Mouse (Mus musculus) forebrain, embryonic 14.5 days (tissue): ENCODE measurements around the gene Timp1. TPM values are rescaled to one million over a fixed set of nuclear protein-coding genes. Genes with fewer than 3 reads are reported as not detected.

Experiments used
- ATAC-seq: fragments of 200-750 bp; cut with Nextera tagmentation; 2 replicates; pipeline ENCODE4 v1.8.0; 2017; ENCODE audit warnings: mild to moderate bottlenecking, moderate library complexity
- DNase-seq: peaks from one replicate; pipeline ENCODE4 v3.0.0-alpha.2; 2015; ENCODE audit warnings: low spot score
- H3K27ac ChIP-seq: fragments of 300-500 bp; sonication (generic); 2 replicates; pipeline ENCODE4 v1.5.1; 2014; ENCODE audit warnings: low read depth, mild to moderate bottlenecking, control low read depth, low read length, moderate library complexity
- H3K27me3 ChIP-seq: fragments of 300-500 bp; sonication (generic); replicated peaks from 2 replicates; pipeline ENCODE4 v1.6.1; 2014; ENCODE audit warnings: low read length, control low read depth, mixed read lengths; ENCODE audit not compliant: control insufficient read depth, insufficient read depth
- H3K36me3 ChIP-seq: fragments of 300-500 bp; sonication (generic); 2 replicates; pipeline ENCODE4 v1.6.1; 2014; ENCODE audit warnings: low read length, control low read depth; ENCODE audit not compliant: control insufficient read depth, insufficient read depth
- H3K4me1 ChIP-seq: fragments of 300-500 bp; sonication (generic); 2 replicates; pipeline ENCODE4 v1.6.1; 2014; ENCODE audit warnings: antibody characterized with exemption, low read length, control low read depth; ENCODE audit not compliant: control insufficient read depth, insufficient read depth
- H3K4me2 ChIP-seq: fragments of 300-500 bp; sonication (generic); 2 replicates; pipeline ENCODE4 v1.6.1; 2014; ENCODE audit warnings: mild to moderate bottlenecking, control low read depth, low read length
- H3K4me3 ChIP-seq: fragments of 300-500 bp; sonication (generic); 2 replicates; pipeline ENCODE4 v1.5.1; 2014; ENCODE audit warnings: low read depth, low read length, control low read depth
- H3K9ac ChIP-seq: fragments of 300-500 bp; sonication (generic); 2 replicates; pipeline ENCODE4 v1.6.1; 2014; ENCODE audit warnings: mild to moderate bottlenecking, low read length, control low read depth, moderate library complexity
- H3K9me3 ChIP-seq: fragments of 300-500 bp; sonication (generic); replicated peaks from 2 replicates; pipeline ENCODE4 v1.6.1; 2016; ENCODE audit warnings: low read length, control low read depth, mixed read lengths; ENCODE audit not compliant: control insufficient read depth
- WGBS: fragments of 180-500 bp; shearing (Covaris S2); extraction: QIAGEN DNeasy Blood & Tissue Kit; methylation state at CpG from one replicate; pipeline ENCODE4 v1.1.7; 2014; 5-methylcytosine and 5-hydroxymethylcytosine counted together
- polyA plus RNA-seq: library from polyadenylated mRNA; unstranded; fragments of >200 nt; fragmentation: Nextera tagmentation; extraction: Ambion mirVana; gene quantifications from 2 replicates; pipeline ENCODE4 v1.2.1, GENCODE M21; 2014

The Timp1 gene
- 4.0 and 4.4 TPM in 2 replicates for polyA plus RNA-seq

DNA sequence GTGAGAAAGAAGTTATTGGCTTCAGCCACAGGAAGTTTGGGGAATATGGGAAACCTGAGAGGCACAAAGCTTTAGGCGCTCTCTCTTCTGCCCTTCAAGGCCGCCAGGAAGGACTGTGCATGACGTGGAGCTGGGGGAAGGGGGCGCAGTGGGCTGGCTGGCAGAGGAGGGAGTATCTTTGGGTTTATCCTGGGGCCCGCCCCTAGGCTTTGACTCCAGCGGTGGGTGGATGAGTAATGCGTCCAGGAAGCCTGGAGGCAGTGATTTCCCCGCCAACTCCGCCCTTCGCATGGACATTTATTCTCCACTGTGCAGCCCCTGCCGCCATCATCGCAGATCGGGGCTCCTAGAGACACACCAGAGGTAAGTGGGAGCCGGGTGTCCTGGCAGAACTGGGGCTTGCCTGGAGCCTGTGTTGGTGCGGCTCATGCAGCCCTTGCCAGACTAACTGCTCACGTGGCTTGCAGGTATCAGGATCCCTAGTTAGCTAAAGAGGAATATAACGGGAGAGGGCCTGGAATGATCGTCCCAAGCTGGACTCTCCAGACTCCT is at the start of gene Timp1:
TSS of gene Timp1 (plus strand) at position 205 of the 552 bp plus-strand sequence.
- H3K36me3 ChIP-seq, result no peaks in the 10 kb centered on the region
- 35% methylated on average over 18 of the region's 18 CpGs for WGBS
- H3K27me3 ChIP-seq, result no peaks in the 10 kb centered on the region
- H3K27ac ChIP-seq, result no peak within 1 kb of the TSS
- H3K9me3 ChIP-seq, result no peaks in the 10 kb centered on the region
- ATAC-seq, result peak; percentile 52; the same call in 1 of the 2 replicates
- H3K4me1 ChIP-seq, result no peaks in the 10 kb centered on the region
- no peak for DNase-seq
- H3K4me2 ChIP-seq, result peak within 1 kb of the TSS; percentile 29; the same call in 1 of the 2 replicates
- H3K4me3 ChIP-seq, result no peak within 1 kb of the TSS
- H3K9ac ChIP-seq, result no peak within 1 kb of the TSS

DNA sequence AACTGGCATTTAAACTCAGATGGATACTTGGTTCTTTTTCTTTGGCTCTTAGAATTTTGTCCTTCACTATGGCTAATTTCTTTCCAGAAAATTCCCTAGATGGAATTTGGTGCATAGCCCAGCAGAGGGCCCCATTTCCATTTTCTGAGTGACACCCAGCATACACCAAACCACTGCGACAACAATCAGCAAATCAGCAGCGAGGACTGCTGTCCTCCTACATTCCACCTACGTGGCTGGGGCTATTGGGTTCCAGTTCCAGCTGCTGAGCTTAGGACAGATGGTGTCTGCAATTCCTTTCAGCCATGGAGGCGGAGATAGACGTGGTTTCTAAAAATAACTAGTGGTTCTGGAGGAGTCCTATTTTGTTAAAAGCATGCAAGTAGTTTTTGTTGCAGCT is 41.0 kb upstream of the Timp1 start:
- Histone ChIP-seq H3K36me3 (no peaks in the 10 kb centered on the region), H3K27me3 (no peaks in the 10 kb centered on the region), H3K9ac (no peak overlapping the region), H3K4me3 (no peak overlapping the region), H3K4me2 (no peak overlapping the region), H3K27ac (no peak overlapping the region), H3K9me3 (no peaks in the 10 kb centered on the region), H3K4me1 (no peaks in the 10 kb centered on the region)
- 45% methylated on average over 5 of the region's 5 CpGs for WGBS
- ATAC-seq (0 out of 2 replicates have a peak, but pooled peaks have one; percentile 37), DNase-seq (peak; percentile 45)

DNA sequence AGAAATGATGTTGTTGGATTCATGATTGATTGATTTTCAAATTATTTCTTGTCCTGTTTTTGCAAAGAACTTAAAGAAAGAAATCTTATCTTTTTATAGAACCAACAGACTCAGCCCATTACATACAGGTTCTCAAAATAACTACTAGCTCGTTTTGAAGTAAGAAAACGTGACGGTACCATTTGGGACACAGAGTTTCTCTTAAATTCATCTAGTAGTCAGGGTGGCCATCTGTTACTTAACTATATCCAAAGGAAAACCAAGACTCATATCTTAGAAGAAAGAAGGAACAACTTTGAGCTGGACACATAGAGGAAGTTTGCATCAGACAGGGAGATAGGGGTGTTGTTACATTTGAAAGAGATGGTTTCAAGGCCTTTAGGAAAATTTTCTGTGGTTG is 22.7 kb upstream of the Timp1 start:
- 90% methylated on average over 3 of the region's 3 CpGs for WGBS
- Histone ChIP-seq H3K4me2 (no peak overlapping the region), H3K27ac (no peak overlapping the region)

DNA sequence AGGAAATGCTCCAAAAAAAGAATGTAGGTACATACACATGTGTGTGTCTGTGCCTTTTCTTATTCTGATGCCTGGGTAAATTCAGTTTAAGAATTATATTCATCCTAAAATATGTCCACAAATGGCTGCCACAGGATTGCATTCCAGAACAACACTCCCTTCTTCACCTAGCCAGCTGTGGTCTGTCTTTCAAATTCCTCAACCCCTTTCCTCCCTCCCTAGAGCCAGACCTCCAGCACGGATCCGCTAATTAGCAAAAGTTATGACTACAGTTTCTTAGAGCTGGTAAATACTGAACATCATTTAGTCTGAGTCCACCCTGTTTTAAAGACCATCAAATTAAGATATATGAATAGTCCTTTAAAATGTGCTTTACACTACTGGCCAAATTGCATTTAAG is 22.1 kb upstream of the Timp1 start:
- DNase-seq (no peak), ATAC-seq (no peak; the same call in 1 of the 2 replicates)
- 0 out of 2 replicates have a peak, but pooled peaks cover 3% of the 10 kb centered on the region for H3K4me1 ChIP-seq
- no peak overlapping the region for H3K9ac ChIP-seq
- H3K27ac ChIP-seq, result peak overlapping the region; percentile 27; the same call in 1 of the 2 replicates
- H3K4me2 ChIP-seq, result peak overlapping the region; percentile 36
- no peaks in the 10 kb centered on the region for H3K9me3 ChIP-seq
- peaks cover 15% of the 10 kb centered on the region for H3K36me3 ChIP-seq
- H3K4me3 ChIP-seq, result no peak overlapping the region
- H3K27me3 ChIP-seq, result no peaks in the 10 kb centered on the region
- 30% methylated on average over 2 of the region's 2 CpGs for WGBS

More for the DNA sequence above, 22.7 kb upstream of the Timp1 start:
- ATAC-seq, result no peak
- H3K4me1 ChIP-seq, result 0 out of 2 replicates have a peak, but pooled peaks cover 3% of the 10 kb centered on the region
- no peaks in the 10 kb centered on the region for H3K27me3 ChIP-seq
- no peak overlapping the region for H3K9ac ChIP-seq
- DNase-seq, result no peak
- no peak overlapping the region for H3K4me3 ChIP-seq
- H3K36me3 ChIP-seq, result peaks cover 14% of the 10 kb centered on the region
- H3K9me3 ChIP-seq, result no peaks in the 10 kb centered on the region

DNA sequence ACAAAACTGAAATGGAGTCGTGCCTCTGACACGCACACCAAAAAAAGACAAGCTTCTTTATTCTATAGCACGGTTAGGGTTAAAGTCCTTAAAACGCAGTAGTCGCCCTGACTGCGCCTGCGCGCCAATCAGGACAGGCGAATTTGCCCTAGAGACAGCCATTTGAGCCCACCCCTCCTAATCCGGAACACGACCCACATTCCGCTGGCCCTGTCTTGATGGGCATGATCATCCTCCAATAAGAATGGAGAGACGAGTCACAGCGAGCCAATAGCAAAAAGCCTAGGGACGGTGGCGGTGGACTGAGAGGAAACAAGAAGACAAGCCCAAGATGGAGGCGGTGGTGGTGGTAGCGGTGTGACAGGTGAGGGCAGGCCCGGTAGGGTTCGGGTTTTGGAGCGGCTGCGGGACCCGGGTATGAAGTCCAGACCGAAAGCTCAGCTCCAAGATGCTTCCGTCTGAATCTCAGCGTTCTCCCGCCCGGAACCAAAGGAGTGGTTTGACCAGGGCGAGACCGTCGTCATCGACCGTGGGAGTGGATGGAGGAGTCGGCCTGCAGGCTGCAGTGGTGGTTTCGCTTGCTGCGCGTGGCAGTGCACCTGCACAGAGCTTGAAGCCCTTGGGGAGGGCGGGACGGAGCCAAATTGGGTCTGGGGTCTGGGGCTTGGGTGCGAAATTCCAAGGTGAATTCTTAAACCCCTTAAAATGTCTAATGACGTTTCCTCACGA is 21.5 kb upstream of the Timp1 start:
- Histone ChIP-seq H3K9me3 (no peaks in the 10 kb centered on the region), H3K4me3 (peak overlapping the region; percentile 55), H3K27ac (0 out of 2 replicates have a peak overlapping the region, but pooled peaks have one; percentile 27), H3K4me2 (peak overlapping the region; percentile 62), H3K9ac (peak overlapping the region; percentile 74), H3K4me1 (0 out of 2 replicates have a peak, but pooled peaks cover 3% of the 10 kb centered on the region), H3K27me3 (no peaks in the 10 kb centered on the region), H3K36me3 (peaks cover 21% of the 10 kb centered on the region)
- DNase-seq, result peak; percentile 97
- peak; percentile 99 for ATAC-seq
- 30% methylated on average over 42 of the region's 42 CpGs for WGBS

DNA sequence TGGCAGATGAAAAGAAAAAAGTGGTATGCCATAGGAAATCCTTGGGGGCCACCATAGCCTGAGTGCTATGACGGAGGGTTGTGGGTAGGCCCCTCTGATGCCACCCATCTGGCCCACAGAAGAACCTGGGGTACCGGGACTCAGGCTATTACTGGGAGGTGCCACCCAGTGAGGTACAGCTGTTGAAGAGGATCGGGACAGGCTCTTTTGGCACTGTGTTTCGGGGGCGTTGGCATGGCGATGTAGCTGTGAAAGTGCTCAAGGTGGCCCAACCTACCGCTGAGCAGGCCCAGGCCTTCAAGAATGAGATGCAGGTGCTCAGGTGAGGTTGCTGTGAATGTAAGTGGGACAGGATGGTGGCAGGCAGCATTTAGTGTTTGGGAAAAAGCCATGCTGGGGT is 16.2 kb upstream of the Timp1 start:
- 90% methylated on average over 7 of the region's 7 CpGs for WGBS
- Histone ChIP-seq H3K4me1 (0 out of 2 replicates have a peak, but pooled peaks cover 3% of the 10 kb centered on the region), H3K9ac (no peak overlapping the region), H3K9me3 (no peaks in the 10 kb centered on the region), H3K27me3 (no peaks in the 10 kb centered on the region), H3K36me3 (peaks cover 37% of the 10 kb centered on the region), H3K4me2 (no peak overlapping the region), H3K4me3 (no peak overlapping the region), H3K27ac (no peak overlapping the region)
- ATAC-seq (no peak), DNase-seq (no peak)

DNA sequence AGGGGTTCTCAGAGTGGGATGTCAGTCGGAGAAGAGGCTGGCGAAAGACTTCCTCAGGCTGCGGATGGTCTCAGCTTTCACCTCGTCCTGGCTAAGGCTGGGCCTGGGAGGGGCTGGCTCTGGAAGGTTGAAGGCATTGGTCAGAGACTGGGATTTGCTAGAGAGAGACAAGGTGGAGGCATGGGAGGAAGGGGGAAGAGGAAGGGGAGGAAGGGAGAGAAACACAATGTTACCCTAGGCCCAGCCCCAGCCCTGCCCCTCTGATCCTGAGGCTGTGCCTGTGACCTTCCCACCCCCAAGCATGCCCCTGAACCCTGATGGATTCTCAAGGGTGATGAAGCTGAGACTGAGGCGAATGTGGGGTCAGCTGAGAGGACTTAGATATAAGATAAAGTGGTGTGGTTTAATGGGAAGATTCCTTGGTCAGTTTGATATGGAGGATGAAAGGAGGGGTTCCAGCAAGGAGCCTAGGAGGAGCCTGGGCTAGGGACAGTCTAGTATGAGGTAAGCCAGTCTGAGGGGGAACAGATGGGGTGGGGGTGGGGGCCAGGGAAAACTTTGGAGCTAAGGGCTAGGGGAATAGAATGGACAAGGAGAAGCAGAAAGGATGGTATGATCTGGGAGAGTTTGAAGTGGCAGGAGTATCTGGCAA is 8.4 kb upstream of the Timp1 start:
- WGBS, result 61% methylated on average over 5 of the region's 5 CpGs
- ATAC-seq (0 out of 2 replicates have a peak, but pooled peaks have one; percentile 27), DNase-seq (no peak)
- no peak overlapping the region for H3K4me3 ChIP-seq
- H3K4me1 ChIP-seq, result no peaks in the 10 kb centered on the region
- H3K4me2 ChIP-seq, result no peak overlapping the region
- no peak overlapping the region for H3K9ac ChIP-seq
- H3K27me3 ChIP-seq, result no peaks in the 10 kb centered on the region
- H3K36me3 ChIP-seq, result peaks cover 12% of the 10 kb centered on the region; the same call in 1 of the 2 replicates
- H3K9me3 ChIP-seq, result no peaks in the 10 kb centered on the region
- no peak overlapping the region for H3K27ac ChIP-seq

DNA sequence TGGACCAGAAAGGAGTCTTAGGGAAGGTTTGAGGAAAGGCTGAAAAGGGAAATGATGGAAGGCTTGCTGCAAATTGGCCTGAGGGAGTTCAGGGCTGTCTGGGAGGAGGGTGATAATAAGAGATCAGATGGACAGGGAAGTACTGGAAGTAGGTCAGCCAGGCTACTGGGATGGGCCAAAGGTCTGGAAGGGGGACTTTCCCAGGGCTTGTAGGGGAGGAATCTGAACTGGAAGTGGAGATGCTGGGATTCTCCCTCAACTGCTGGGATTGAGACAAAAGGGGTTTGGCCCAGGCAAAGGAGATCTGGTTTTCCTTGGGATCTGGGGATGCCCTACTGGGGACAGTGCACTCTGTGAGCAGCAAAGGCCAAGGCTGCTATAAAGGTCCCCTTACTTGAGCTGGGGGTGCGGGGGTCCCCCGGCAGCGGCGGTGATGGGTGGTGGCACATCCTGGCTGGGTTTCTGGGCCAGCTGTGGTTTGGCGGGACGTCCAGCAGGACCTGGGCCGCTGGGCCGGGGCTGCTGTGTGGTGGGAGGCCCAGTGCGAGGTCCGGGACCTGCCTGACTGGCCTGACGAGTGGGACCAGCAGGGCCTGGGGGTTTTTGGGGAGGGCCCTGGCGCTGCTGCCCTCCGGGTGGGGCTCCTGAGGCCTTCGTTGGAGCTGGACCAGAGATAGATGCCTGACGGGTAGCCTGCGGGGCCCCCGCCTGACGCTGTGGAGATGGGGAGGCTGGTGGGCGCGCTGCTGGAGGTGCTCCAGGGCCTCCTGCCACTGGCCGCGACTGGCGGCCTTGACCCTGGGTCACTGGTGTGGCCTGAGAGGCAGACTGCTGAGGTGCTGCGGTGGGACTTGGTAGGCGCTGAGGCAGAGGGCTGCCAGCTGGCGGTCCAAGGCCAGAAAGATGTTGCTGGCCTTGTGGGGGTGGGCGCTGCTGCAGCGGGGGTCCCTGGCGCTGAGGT is 7.6 kb upstream of the Timp1 start:
- peak; percentile 33; the same call in 1 of the 2 replicates for ATAC-seq
- WGBS, result 57% methylated on average over 27 of the region's 29 CpGs
- Histone ChIP-seq H3K9me3 (no peaks in the 10 kb centered on the region), H3K36me3 (peaks cover 10% of the 10 kb centered on the region; the same call in 1 of the 2 replicates), H3K27me3 (no peaks in the 10 kb centered on the region), H3K4me1 (no peaks in the 10 kb centered on the region), H3K4me2 (no peak overlapping the region), H3K9ac (no peak overlapping the region), H3K27ac (no peak overlapping the region), H3K4me3 (no peak overlapping the region)
- DNase-seq, result no peak
